Mouse (Mus musculus): ENCODE measurements at regions not wholly inside any gene's neighbourhood (a gene's known extent, or its start where the extent isn't known, plus 50 kb on each side); places are given as distances from the start of the nearest gene placed in this dataset.

- in situ Hi-C loops (cut with MboI; ENCODE audit: low pct_ligation_motif_present, low pct_unique_long_range_greater_than_20kb, low sequenced_read_pairs): no loop called here
- H3K27ac ChIP-seq (ENCODE audit: insufficient read depth, low read depth): no peak overlapping the region
Observed at GRCm38 (mm10) chr2:17946047-17946446, 50.7 kb downstream of the H2al2a start.

DNA sequence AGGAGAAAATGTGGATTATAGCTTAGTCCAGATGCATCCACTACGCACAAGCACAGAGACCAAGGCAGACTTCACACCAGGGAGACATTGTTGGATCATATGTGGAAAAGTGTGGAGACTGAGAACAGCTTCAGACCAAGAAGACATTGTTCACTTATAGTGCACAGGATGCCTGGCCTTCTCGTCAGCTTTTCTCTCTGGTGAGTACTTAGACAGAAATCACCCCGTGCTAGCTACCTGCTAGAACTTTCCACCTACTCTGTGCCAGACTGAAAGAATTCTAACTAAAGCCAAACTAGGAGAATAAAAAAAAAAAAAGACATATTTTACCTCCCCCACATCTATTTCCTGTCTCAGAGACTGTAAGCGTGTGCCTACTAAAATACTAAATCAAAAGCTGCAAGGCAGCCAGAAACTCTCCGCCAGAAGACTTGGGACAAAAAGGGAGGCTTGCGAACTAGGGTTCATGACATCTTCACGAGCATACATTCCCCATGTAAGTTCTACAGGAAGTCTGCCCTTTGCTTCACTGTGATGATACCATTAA lies 51.3 kb downstream of the H2al2a start:
- TF ChIP-seq ELF1 (IDR thresholded peaks at IDR 0.05; ENCODE audit: low read depth, low read length) (no peak), MAX (IDR thresholded peaks at IDR 0.05; ENCODE audit: low read length) (no peak), SIN3A (IDR thresholded peaks at IDR 0.05; ENCODE audit: low read length) (no peak), ZNF384 (IDR thresholded peaks at IDR 0.05; ENCODE audit: low read depth, low read length) (no peak), MYC (IDR thresholded peaks at IDR 0.05; ENCODE audit: low read depth, low read length) (no peak)
- no peak overlapping the region for H3K4me2 ChIP-seq (ENCODE audit: insufficient read depth, low read depth, poor library complexity, severe bottlenecking)
- no peaks in the 10 kb centered on the region for H3K36me3 ChIP-seq (replicated peaks in 1 of 2; ENCODE audit: control insufficient read depth in 1 of 2, insufficient read depth in 1 of 2, low read length in 1 of 2)
- in situ Hi-C loops (cut with MboI; ENCODE audit: low pct_ligation_motif_present, low pct_unique_long_range_greater_than_20kb, low sequenced_read_pairs): no loop called here
- dilution Hi-C loops (cut with MboI; ENCODE audit: extremely low pct_ligation_motif_present, extremely low pct_unique_long_range_greater_than_20kb, low sequenced_read_pairs): no loop called here
- H3K4me3 ChIP-seq (replicated peaks in 1 of 3; ENCODE audit: low read depth in 2 of 3, low read length in 2 of 3, poor library complexity in 1 of 3): no peak overlapping the region
- H3K9me3 ChIP-seq (replicated peaks; ENCODE audit: low read length): no peaks in the 10 kb centered on the region
- H3K9ac ChIP-seq (ENCODE audit: insufficient read depth, low read depth): no peak overlapping the region
- DNase-seq (ENCODE audit: extremely low read depth): no peak
- no peak overlapping the region for H3K27ac ChIP-seq (ENCODE audit: insufficient read depth, low read depth)
- H3K4me1 ChIP-seq (ENCODE audit: control insufficient read depth in 1 of 2, insufficient read depth in 2 of 2): peaks cover 3% of the 10 kb centered on the region in 2 experiments; a peak in 3 of 4 replicates
- no peaks in the 10 kb centered on the region for H3K27me3 ChIP-seq (replicated peaks)
- no peaks in the 10 kb centered on the region for H3K79me2 ChIP-seq (replicated peaks; ENCODE audit: control insufficient read depth, extremely low read depth, insufficient read depth, poor library complexity, severe bottlenecking)

More at GRCm38 (mm10) chr2:17946047-17946446, 50.7 kb downstream of the H2al2a start:
- Histone ChIP-seq H3K4me2 (ENCODE audit: insufficient read depth, low read depth, poor library complexity, severe bottlenecking) (no peak overlapping the region; the same call in 1 of the 2 replicates), H3K36me3 (replicated peaks in 1 of 2; ENCODE audit: control insufficient read depth in 1 of 2, insufficient read depth in 1 of 2, low read length in 1 of 2) (no peaks in the 10 kb centered on the region), H3K9me3 (replicated peaks; ENCODE audit: low read length) (no peaks in the 10 kb centered on the region), H3K9ac (ENCODE audit: insufficient read depth, low read depth) (no peak overlapping the region), H3K4me3 (replicated peaks in 1 of 3; ENCODE audit: low read depth in 2 of 3, low read length in 2 of 3, poor library complexity in 1 of 3) (no peak overlapping the region), H3K27me3 (replicated peaks) (no peaks in the 10 kb centered on the region), H3K79me2 (replicated peaks; ENCODE audit: control insufficient read depth, extremely low read depth, insufficient read depth, poor library complexity, severe bottlenecking) (no peaks in the 10 kb centered on the region), H3K4me1 (ENCODE audit: control insufficient read depth in 1 of 2, insufficient read depth in 2 of 2) (peaks cover 3 to 4% of the 10 kb centered on the region in 2 experiments; a peak in 3 of 4 replicates)
- no peak for TF ChIP-seq TCF12 (IDR thresholded peaks at IDR 0.05; ENCODE audit: low read depth, low read length)
- no peak for TF ChIP-seq USF2 (conservative IDR thresholded peaks at IDR 0.05; ENCODE audit: low read depth, low read length)
- TF ChIP-seq ZMIZ1 (IDR thresholded peaks at IDR 0.05; ENCODE audit: low read depth, low read length): no peak
- no peak for TF ChIP-seq ZNF384 (IDR thresholded peaks at IDR 0.05; ENCODE audit: low read depth, low read length)
- no peak for TF ChIP-seq NRF1 (IDR thresholded peaks at IDR 0.05; ENCODE audit: low read depth, low read length)
- no peak for TF ChIP-seq EP300 (IDR thresholded peaks at IDR 0.05; ENCODE audit: low read length)
- no peak for TF ChIP-seq ELF1 (IDR thresholded peaks at IDR 0.05; ENCODE audit: low read depth, low read length)
- TF ChIP-seq MAX (IDR thresholded peaks at IDR 0.05; ENCODE audit: low read length): no peak
- no peak for TF ChIP-seq RAD21 (IDR thresholded peaks at IDR 0.05; ENCODE audit: low read depth, low read length)
- no peak for TF ChIP-seq NELFE (IDR thresholded peaks at IDR 0.05; ENCODE audit: low read depth, low read length)
- TF ChIP-seq POLR2AphosphoS2 (IDR thresholded peaks at IDR 0.05; ENCODE audit: low read depth, low read length): no peak
- TF ChIP-seq JUND (conservative IDR thresholded peaks at IDR 0.05; ENCODE audit: low read depth, low read length): no peak
- no peak for TF ChIP-seq MYC (IDR thresholded peaks at IDR 0.05; ENCODE audit: low read depth, low read length)
- no peak for TF ChIP-seq JUN (IDR thresholded peaks at IDR 0.05; ENCODE audit: insufficient read depth, low read depth, low read length)
- no peak for TF ChIP-seq ETS1 (conservative IDR thresholded peaks at IDR 0.05; ENCODE audit: low read depth, low read length)
- no peak for TF ChIP-seq GABPA (IDR thresholded peaks at IDR 0.05; ENCODE audit: insufficient replicate concordance, low read depth, low read length)
- no peak for TF ChIP-seq POLR2A (IDR thresholded peaks at IDR 0.05; ENCODE audit: low read depth, low read length)
- dilution Hi-C loops (cut with MboI; ENCODE audit: extremely low pct_ligation_motif_present, extremely low pct_unique_long_range_greater_than_20kb, low sequenced_read_pairs): no loop called here
- DNase-seq (ENCODE audit: extremely low read depth): no peak
